Mouse (Mus musculus) brain, embryonic 14.5 days (tissue): ENCODE results near the gene Mum1.

Experiments used
- CTCF ChIP-seq: fragments of 200-500 bp; IDR thresholded peaks from 2 replicates; pipeline ENCODE4 v1.5.1; 2012; ENCODE audit warnings: inconsistent platforms, mild to moderate bottlenecking, moderate library complexity, borderline replicate concordance; ENCODE audit not compliant: insufficient read depth, insufficient read length; ENCODE audit errors: extremely low read depth
- POLR2A ChIP-seq: fragments of 200-500 bp; IDR thresholded peaks from 2 replicates; pipeline ENCODE4 v1.6.1; 2012; ENCODE audit warnings: mild to moderate bottlenecking, inconsistent platforms, borderline replicate concordance; ENCODE audit not compliant: poor library complexity, insufficient read depth, insufficient read length, severe bottlenecking; ENCODE audit errors: extremely low read depth

DNA sequence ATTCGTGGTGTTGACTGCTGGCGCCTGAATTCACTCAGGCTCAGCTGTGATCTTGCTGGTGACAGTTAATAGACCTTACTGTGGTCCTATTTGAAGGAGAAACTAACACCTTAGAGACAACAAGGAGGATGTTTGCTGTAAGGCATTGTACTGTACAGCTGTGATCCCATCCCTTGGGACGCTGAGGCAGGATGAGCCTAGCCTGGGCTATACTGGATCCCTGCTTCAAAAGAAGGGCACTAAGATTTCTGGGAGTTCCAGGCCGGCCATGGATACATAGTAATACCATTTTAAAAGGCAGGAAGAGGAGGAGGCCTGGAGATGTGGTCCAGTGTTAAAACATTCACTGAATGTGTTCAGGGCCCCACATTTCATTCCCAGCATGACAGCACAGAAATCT lies 24.3 kb downstream of the Mum1 start:
- TF ChIP-seq POLR2A (no peak), CTCF (no peak)
